Comparison of ENCODE assay signal across 16 mouse cellular contexts in genomic region chr4:36647753-36648152, GRCm38 (mm10).
"Had no signal": no experiment of that assay in that cellular context is flagged by ENCODE, and none has a peak within 500 bp of the region (broad histone marks: within the 10 kb centered on the region; RNA-seq: fewer than 3 reads in every experiment).

No protein-coding gene starts in this region.

- H3K4me2 ChIP-seq: neural tube, embryonic 13.5 days; neural tube, embryonic 15.5 days; stomach, embryonic 15.5 days had no signal

- DNase-seq: retina, postnatal 1 day; right cerebral cortex, adult 18-20 months; right cerebral cortex, postnatal 14 days; right cerebral cortex, postnatal 25 days; right cerebral cortex, postnatal 4 days; spleen, adult 18-20 months; thymus, adult 18-20 months; thymus, adult 2 months; thymus, postnatal 14 days; thymus, postnatal 25 days; thymus, postnatal 36 days; thymus, postnatal 4 days had no signal

- H3K9ac ChIP-seq: neural tube, embryonic 13.5 days; neural tube, embryonic 15.5 days; stomach, embryonic 15.5 days had no signal

- H3K36me3 ChIP-seq: neural tube, embryonic 13.5 days; neural tube, embryonic 15.5 days; stomach, embryonic 15.5 days had no signal

- H3K4me3 ChIP-seq: neural tube, embryonic 13.5 days; neural tube, embryonic 15.5 days; stomach, embryonic 15.5 days had no signal

- H3K27ac ChIP-seq: neural tube, embryonic 13.5 days; neural tube, embryonic 15.5 days; stomach, embryonic 15.5 days; stomach, postnatal 0 days had no signal

- H3K9me3 ChIP-seq: neural tube, embryonic 13.5 days; neural tube, embryonic 15.5 days; stomach, embryonic 15.5 days had no signal

- H3K27me3 ChIP-seq: neural tube, embryonic 13.5 days; neural tube, embryonic 15.5 days; stomach, embryonic 15.5 days had no signal

- H3K4me1 ChIP-seq: neural tube, embryonic 13.5 days; neural tube, embryonic 15.5 days; stomach, embryonic 15.5 days had no signal
